Mouse (Mus musculus) CH12.LX (cell line): ENCODE data around the gene Cecr2. TPM values are rescaled to one million over a fixed set of nuclear protein-coding genes. Genes with fewer than 3 reads are reported as not detected.

Experiments
- DNase-seq: peaks from one replicate; pipeline ENCODE4 v3.0.0-alpha.2; 2013; ENCODE audit errors: extremely low read depth
- H3K27ac ChIP-seq: 2 replicates; pipeline ENCODE4 v1.5.1; 2012; ENCODE audit warnings: low read depth, mild to moderate bottlenecking, control low read depth, moderate library complexity; ENCODE audit not compliant: insufficient read depth
- H3K27me3 ChIP-seq: replicated peaks from 2 replicates; pipeline ENCODE3; 2012; ENCODE audit warnings: inconsistent platforms
- H3K36me3 ChIP-seq, 2 experiments: replicated peaks in 1 of 2; 2 replicates each; pipeline versions ENCODE3 to v1.6.1; 2012; ENCODE audit warnings: inconsistent platforms in 1 of 2, low read length in 1 of 2, mild to moderate bottlenecking in 1 of 2, mixed read lengths in 1 of 2, moderate library complexity in 1 of 2; ENCODE audit not compliant: control insufficient read depth in 1 of 2, insufficient read depth in 1 of 2
- H3K4me1 ChIP-seq, 2 experiments: 2 replicates each; pipeline ENCODE4 v1.6.1; 2012; ENCODE audit warnings: inconsistent platforms in 1 of 2, moderate library complexity in 1 of 2; ENCODE audit not compliant: insufficient read depth in 2 of 2, control insufficient read depth in 1 of 2
- H3K4me2 ChIP-seq: 2 replicates; pipeline ENCODE4 v1.6.1; 2012; ENCODE audit warnings: low read depth, mild to moderate bottlenecking, control low read depth; ENCODE audit not compliant: poor library complexity, insufficient read depth, severe bottlenecking
- H3K4me3 ChIP-seq, 3 experiments: fragments of 150-350 bp in 1 of 3; sonication (generic) in 1 of 3; replicated peaks in 1 of 3; 2 replicates each; pipeline versions ENCODE3 to v1.5.1; 2011 to 2012; ENCODE audit warnings: low read depth in 2 of 3, low read length in 2 of 3, mild to moderate bottlenecking in 2 of 3, moderate library complexity in 2 of 3, control low read depth in 1 of 3, improper control_type of control experiment in 1 of 3, inconsistent platforms in 1 of 3, mixed read lengths in 1 of 3; ENCODE audit not compliant: poor library complexity in 1 of 3
- H3K79me2 ChIP-seq: replicated peaks from 2 replicates; pipeline ENCODE4 v1.6.1; 2012; ENCODE audit warnings: mild to moderate bottlenecking, moderate library complexity; ENCODE audit not compliant: control insufficient read depth, poor library complexity, insufficient read depth, severe bottlenecking; ENCODE audit errors: extremely low read depth
- H3K9ac ChIP-seq: 2 replicates; pipeline ENCODE4 v1.6.1; 2012; ENCODE audit warnings: low read depth, mild to moderate bottlenecking, control low read depth, moderate library complexity; ENCODE audit not compliant: insufficient read depth
- H3K9me3 ChIP-seq: replicated peaks from 2 replicates; pipeline ENCODE3; 2012; ENCODE audit warnings: low read length, inconsistent platforms, mixed read lengths
- CHD2 ChIP-seq: IDR thresholded peaks from 2 replicates; pipeline ENCODE4 v1.6.1; 2011; ENCODE audit warnings: low read length, improper control_type of control experiment
- HCFC1 ChIP-seq: IDR thresholded peaks from 2 replicates; pipeline ENCODE4 v1.6.1; 2012; ENCODE audit warnings: low read depth, mild to moderate bottlenecking, inconsistent platforms, low read length, improper control_type of control experiment
- IRF4 ChIP-seq: IDR thresholded peaks from 2 replicates; pipeline ENCODE4 v1.6.1; 2014; ENCODE audit warnings: low read depth, mild to moderate bottlenecking, inconsistent platforms, low read length, improper control_type of control experiment
- JUN ChIP-seq: IDR thresholded peaks from 2 replicates; pipeline ENCODE4 v1.6.1; 2011; ENCODE audit warnings: low read depth, mild to moderate bottlenecking, low read length, improper control_type of control experiment, moderate library complexity; ENCODE audit not compliant: insufficient read depth
- NRF1 ChIP-seq: IDR thresholded peaks from 2 replicates; pipeline ENCODE4 v1.6.1; 2014; ENCODE audit warnings: low read depth, mild to moderate bottlenecking, inconsistent platforms, low read length, improper control_type of control experiment, moderate library complexity
- POLR2A ChIP-seq: IDR thresholded peaks from 2 replicates; pipeline ENCODE4 v1.6.1; 2011; ENCODE audit warnings: low read depth, mild to moderate bottlenecking, improper control_type of control experiment, low read length
- RAD21 ChIP-seq: IDR thresholded peaks from 2 replicates; pipeline ENCODE4 v1.6.1; 2011; ENCODE audit warnings: low read depth, mild to moderate bottlenecking, low read length, improper control_type of control experiment, moderate library complexity
- RCOR1 ChIP-seq: conservative IDR thresholded peaks from 2 replicates; pipeline ENCODE4 v1.6.1; 2012; ENCODE audit warnings: low read depth, mild to moderate bottlenecking, inconsistent platforms, low read length, improper control_type of control experiment
- SIN3A ChIP-seq: IDR thresholded peaks from 2 replicates; pipeline ENCODE4 v1.6.1; 2012; ENCODE audit warnings: low read length, improper control_type of control experiment, inconsistent platforms
- UBTF ChIP-seq: IDR thresholded peaks from 2 replicates; pipeline ENCODE4 v1.6.1; 2012; ENCODE audit warnings: low read depth, mild to moderate bottlenecking, inconsistent platforms, low read length, improper control_type of control experiment, moderate library complexity
- USF2 ChIP-seq: conservative IDR thresholded peaks from 2 replicates; pipeline ENCODE4 v1.6.1; 2011; ENCODE audit warnings: low read depth, low read length, improper control_type of control experiment
- ZC3H11A ChIP-seq: IDR thresholded peaks from 2 replicates; pipeline ENCODE4 v1.6.1; 2012; ENCODE audit warnings: low read depth, mild to moderate bottlenecking, inconsistent platforms, low read length, improper control_type of control experiment
- ZKSCAN1 ChIP-seq: IDR thresholded peaks from 2 replicates; pipeline ENCODE4 v1.6.1; 2012; ENCODE audit warnings: low read depth, inconsistent platforms, low read length, improper control_type of control experiment, borderline replicate concordance
- ZNF384 ChIP-seq: IDR thresholded peaks from 2 replicates; pipeline ENCODE4 v1.6.1; 2012; ENCODE audit warnings: low read depth, low read length, improper control_type of control experiment, inconsistent platforms
- dilution Hi-C: fragments of 300-500 bp; cut with MboI; formaldehyde crosslinking; loops from 2 replicates; pipeline ENCODE4 v1.14.3; 2020; ENCODE audit warnings: low sequenced_read_pairs; ENCODE audit not compliant: extremely low pct_unique_long_range_greater_than_20kb, extremely low pct_ligation_motif_present
- in situ Hi-C: fragments of 300-500 bp; cut with MboI; formaldehyde crosslinking; loops from 3 replicates; pipeline ENCODE4 v1.14.3; 2019; ENCODE audit warnings: low sequenced_read_pairs, low pct_ligation_motif_present, low pct_unique_long_range_greater_than_20kb, mixed read lengths
- polyA plus RNA-seq: library from polyadenylated mRNA; unstranded; fragments of >175 nt; gene quantifications from 2 replicates; pipeline ENCODE4 v1.2.1, GENCODE M21; 2012; ENCODE audit warnings: low read depth; ENCODE audit not compliant: insufficient read length
- total RNA-seq, 2 experiments: library from RNA; depleted of rRNA; stranded (reverse); fragments of 300-350 nt in 1 of 2; fragments of >200 nt in 1 of 2; gene quantifications; 2 replicates each; pipeline ENCODE4 v1.2.3; 2012 to 2014

Cecr2 gene
- total and polyA plus RNA-seq, 3 experiments = 6.6 to 15.0 (median 12.5) TPM

DNA sequence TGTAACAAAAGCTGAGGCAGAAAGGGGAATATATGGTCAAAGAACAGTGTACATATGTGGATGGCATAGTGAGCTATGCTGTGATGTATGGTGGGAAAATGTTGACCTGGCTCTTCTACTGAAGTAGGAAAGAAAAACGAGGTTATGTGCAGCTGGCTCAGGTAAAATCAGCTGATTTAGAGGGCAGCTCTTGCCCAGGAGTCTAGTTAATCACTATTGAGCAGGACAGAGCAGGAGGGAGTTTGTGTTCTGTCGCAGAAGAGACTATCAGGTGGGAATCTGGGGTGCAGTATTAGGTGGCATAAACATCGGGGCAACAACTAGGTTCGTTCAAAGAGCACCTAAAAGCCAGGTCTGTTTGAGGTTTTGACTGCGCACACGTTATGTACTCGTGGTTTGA, 78.1 kb downstream of the Cecr2 start:
- H3K4me3 ChIP-seq = no peak overlapping the region
- 0 out of 2 replicates have a peak, but pooled peaks cover 2% of the 10 kb centered on the region for H3K79me2 ChIP-seq
- peaks cover 0 to 11% of the 10 kb centered on the region in 2 experiments; a peak in 2 of 4 replicates for H3K4me1 ChIP-seq
- no peaks in the 10 kb centered on the region for H3K27me3 ChIP-seq
- DNase-seq = no peak
- H3K27ac ChIP-seq = no peak overlapping the region
- TF ChIP-seq ZKSCAN1 (no peak), ZC3H11A (no peak), USF2 (no peak)
- no peak overlapping the region for H3K4me2 ChIP-seq
- peaks cover 16 to 48% of the 10 kb centered on the region in 2 experiments for H3K36me3 ChIP-seq
- H3K9me3 ChIP-seq = no peaks in the 10 kb centered on the region
- no peak overlapping the region for H3K9ac ChIP-seq
- in situ Hi-C loops = no loop called here
- dilution Hi-C loops = no loop called here

DNA sequence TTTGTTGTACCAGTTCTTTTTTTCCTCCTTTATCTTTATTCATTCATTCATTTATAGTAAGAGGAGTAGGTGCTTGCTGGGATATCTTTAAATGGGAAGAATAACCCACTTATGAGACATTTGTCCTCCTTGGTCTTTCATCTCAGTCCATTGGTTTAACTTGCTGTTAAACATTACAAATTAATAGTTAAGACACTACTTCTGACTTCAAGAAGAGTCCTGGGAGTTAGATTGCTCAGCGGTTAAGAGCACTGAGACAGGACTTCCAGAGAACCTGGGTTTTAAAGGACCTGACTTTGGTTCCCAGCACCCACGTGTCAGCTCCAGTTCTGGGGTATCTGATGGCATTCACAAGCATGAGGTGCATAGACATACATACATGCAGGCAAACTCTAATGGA, 80.2 kb downstream of the Cecr2 start:
- dilution Hi-C loops = no loop called here
- Histone ChIP-seq H3K9me3 (no peaks in the 10 kb centered on the region), H3K4me3 (no peak overlapping the region), H3K9ac (no peak overlapping the region), H3K79me2 (0 out of 2 replicates have a peak, but pooled peaks cover 2% of the 10 kb centered on the region), H3K27ac (no peak overlapping the region), H3K36me3 (peaks cover 32 to 58% of the 10 kb centered on the region in 2 experiments), H3K4me1 (peaks cover 0 to 11% of the 10 kb centered on the region in 2 experiments; a peak in 2 of 4 replicates), H3K4me2 (no peak overlapping the region), H3K27me3 (no peaks in the 10 kb centered on the region)
- in situ Hi-C loops = no loop called here
- no peak for DNase-seq
- TF ChIP-seq HCFC1 (no peak), CHD2 (no peak), RCOR1 (no peak), POLR2A (no peak), SIN3A (no peak), UBTF (no peak), USF2 (no peak), JUN (no peak), IRF4 (no peak), RAD21 (no peak)

DNA sequence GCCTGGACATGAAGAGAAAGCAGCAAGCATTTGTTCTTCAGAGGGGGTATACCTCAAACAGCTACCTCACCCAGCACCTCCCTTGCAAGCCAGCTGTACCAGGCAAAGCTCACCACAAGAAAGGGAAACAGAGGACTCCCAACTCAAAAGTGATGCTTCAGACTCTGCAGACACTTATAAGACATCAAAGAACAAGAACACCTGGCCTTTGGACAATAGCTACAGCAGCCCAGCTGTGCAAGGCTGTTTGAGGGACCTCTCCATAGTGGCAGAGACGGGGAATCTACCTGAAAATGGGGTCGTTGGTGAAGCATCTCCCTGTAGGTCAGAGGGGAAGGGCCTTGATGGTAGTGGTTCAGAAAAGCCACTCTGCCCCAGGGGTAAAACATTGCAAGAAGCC, 95.0 kb downstream of the Cecr2 start:
- H3K4me2 ChIP-seq = no peak overlapping the region
- TF ChIP-seq NRF1 (no peak), ZNF384 (no peak)
- no peak overlapping the region for H3K4me3 ChIP-seq
- in situ Hi-C loops = no loop called here
- H3K79me2 ChIP-seq = no peaks in the 10 kb centered on the region; the same call in 1 of the 2 replicates
- peaks cover 63 to 89% of the 10 kb centered on the region in 2 experiments for H3K36me3 ChIP-seq
- H3K27me3 ChIP-seq = no peaks in the 10 kb centered on the region
- dilution Hi-C loops = no loop called here
- no peak overlapping the region for H3K9ac ChIP-seq
- no peak for DNase-seq
- no peaks in the 10 kb centered on the region for H3K9me3 ChIP-seq
- H3K4me1 ChIP-seq = no peaks in the 10 kb centered on the region
- H3K27ac ChIP-seq = no peak overlapping the region
